Mouse (Mus musculus): ENCODE results near the gene Gosr1.

DNA sequence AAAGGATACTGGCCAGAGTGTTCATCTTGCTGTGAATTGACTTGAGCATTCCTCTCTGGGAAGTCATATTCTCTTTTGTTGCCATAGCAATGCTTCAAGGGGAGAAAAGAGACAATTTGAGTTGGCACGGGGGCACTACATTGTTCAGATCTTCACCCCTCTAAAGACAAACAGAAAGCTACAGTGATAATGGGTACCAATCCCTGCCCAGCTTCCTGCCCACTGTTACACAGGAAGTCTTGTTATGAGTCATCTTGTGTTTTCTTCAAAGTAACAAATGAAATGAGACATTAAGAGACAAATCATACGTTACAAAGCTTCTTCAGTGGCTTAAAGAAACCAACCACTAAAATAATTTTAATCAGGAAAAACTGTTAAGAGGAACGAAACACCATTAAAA is 28.8 kb downstream of the Gosr1 start:
- no peak for TF ChIP-seq GATA1 (IDR thresholded peaks at IDR 0.05; ENCODE audit: low read length)
- no peak for TF ChIP-seq TAL1 (IDR thresholded peaks at IDR 0.05; ENCODE audit: low read length)

All from erythroblast, embryonic 14.5 days (primary cell).